Mouse (Mus musculus) kidney, adult 10 weeks (tissue): ENCODE data around the gene Jhy. TPM values are rescaled to one million over a fixed set of nuclear protein-coding genes. Genes with fewer than 3 reads are reported as not detected.

Source experiments
- polyA plus RNA-seq: library from polyadenylated mRNA; stranded (reverse); fragments of 350-450 nt; fragmentation: Illumina TruSeq; extraction: RNeasy Lipid Tissue Mini Kit (QIAGEN cat#74804); gene quantifications from one replicate; pipeline ENCODE4 v1.2.3, GENCODE M21; 2014; ENCODE audit warnings: low read depth, low replicate concordance

Gene Jhy
- polyA plus RNA-seq, result not detected

DNA sequence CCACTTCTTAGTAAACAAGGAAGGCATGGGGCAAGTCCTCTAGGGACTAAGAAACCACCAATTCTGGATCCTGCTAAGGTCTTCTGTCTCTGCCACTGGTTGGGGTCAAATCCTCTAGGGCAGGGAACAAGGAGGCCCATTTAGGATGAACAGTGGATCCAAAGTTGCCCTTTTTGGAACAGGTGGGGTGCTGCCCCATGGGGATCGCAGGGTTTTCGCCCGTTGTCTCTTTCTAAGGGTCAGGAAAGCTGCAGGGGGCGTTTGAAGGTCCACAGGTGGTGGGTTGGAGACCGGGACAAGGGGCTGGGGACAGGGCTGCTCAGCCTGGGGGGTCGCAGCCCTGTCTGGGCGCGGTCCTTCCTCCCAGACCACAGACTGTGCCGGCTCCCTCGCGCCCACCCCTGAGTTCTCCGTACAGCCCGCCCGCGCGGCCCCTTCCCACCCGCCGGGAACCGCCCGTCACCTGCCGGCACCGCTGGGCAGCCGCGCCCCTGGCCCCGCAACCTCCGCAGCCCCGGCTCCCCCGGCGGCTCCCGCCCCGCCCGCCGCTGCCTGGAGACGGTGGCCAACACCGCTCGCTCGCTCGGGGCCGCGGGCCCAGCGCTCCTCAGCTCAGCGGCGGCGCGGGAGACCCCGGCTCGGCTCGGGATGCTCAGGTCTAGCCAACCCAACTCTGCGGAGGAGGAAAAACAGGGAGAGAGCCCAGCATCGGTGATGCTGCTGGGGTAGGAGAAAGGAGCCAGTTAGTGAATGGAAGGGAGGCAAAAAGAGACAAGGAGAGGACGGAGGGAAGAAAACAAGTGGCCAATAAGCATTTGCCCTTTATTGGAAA is at the start of gene Jhy:
Gene Jhy (minus strand): TSS at position 533 of the 832 bp plus-strand sequence.

DNA sequence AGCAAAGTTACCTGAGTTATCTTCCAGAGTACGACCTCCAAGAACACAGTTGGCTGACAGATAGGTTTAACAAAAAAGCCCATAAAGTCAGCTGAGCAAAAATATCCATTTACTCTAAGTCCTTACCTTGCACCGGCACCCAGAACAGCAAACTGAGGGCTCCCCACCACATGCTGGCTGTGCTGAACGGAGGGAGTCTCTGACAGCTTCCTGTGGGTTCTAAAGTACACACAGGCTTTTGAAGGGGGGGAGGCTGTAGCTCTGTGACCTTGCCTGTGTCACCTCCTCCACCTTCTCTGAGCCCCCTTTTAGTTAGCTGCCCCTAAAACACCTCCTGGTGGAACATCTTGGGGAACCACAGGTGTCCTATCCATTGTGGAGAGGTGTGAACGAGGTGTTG is 40.5 kb upstream of the Jhy start, which contains the start of gene Crtam:
Gene Crtam (minus strand): TSS at position 214 of the 400 bp plus-strand sequence.

DNA sequence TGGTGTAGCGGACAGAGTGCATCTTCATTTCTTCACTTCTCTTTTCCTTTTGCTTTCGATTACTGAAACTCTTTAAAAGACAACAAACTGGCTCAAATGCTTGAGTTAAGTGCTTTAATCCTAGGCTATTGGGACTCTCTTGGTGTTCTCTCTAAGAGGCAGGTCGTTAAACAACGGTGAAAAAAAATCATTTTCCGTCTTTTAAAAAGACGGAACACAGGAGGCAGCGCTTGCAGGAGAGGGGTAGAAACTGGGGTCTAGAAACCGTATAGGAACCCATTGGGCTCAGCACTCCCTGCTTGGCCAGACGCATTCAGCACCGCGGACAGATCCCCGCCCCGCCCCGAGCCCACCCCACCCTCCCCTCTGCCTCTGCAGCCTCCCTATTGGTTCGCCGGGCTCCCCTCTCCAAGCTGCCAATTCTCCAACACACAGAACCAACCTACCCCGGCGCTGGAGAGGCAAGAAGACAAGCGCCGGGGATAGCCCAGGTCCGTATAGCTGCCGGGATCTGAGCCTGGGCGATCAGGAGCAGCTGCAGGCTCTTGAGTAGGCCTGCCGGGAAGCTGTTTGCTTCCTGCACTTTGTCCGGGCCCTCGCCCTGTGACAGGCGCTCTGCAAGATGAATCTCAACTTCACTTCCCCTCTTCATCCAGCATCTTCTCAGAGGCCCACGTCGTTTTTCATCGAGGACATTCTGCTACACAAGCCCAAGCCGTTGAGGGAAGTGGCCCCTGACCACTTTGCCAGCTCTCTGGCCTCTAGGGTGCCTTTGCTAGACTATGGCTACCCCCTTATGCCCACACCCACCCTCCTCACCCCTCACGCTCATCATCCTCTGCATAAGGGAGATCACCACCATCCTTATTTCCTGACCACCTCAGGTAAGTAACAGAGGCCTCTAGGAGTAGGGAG is 90.1 kb downstream of the Jhy start, which contains the start of gene Bsx:
Gene Bsx (plus strand): TSS at position 572 of the 915 bp plus-strand sequence.

Other genes starting within 250 kb of the Jhy start
- 2,252 TPM for gene Hspa8, start 163.1 kb downstream of the Jhy start, polyA plus RNA-seq
- not detected for gene Bsx, start 90.0 kb downstream of the Jhy start, polyA plus RNA-seq
- 0.08 TPM for gene Crtam, start 40.5 kb upstream of the Jhy start, polyA plus RNA-seq
- 3.7 TPM for gene Ubash3b, start 197.6 kb upstream of the Jhy start, polyA plus RNA-seq